Mouse (Mus musculus) adrenal gland, adult 8-10 months (tissue): Measurements from ENCODE around the gene C130050O18Rik. TPM values are rescaled to one million over a fixed set of nuclear protein-coding genes. Genes with fewer than 3 reads are reported as not detected.

ENCODE experiments used
- DNase-seq: peaks from one replicate; pipeline ENCODE4 v3.0.0; 2022
- total RNA-seq, 4 experiments: library from RNA; stranded (reverse); gene quantifications; 2 replicates each; pipeline ENCODE4 v1.2.4; 2022

C130050O18Rik gene
- total RNA-seq, 4 experiments from 2014 or later, result 0.94 to 1.4 (median 1.2) TPM

GRCm38 (mm10) chr5:139397959-139398753, 6.9 kb upstream of the C130050O18Rik start:
- peak; percentile 91 for DNase-seq

GRCm38 (mm10) chr5:139398786-139399185, 6.3 kb upstream of the C130050O18Rik start:
- no peak for DNase-seq

- no peak for DNase-seq
Measured at GRCm38 (mm10) chr5:139399991-139400390, 5.1 kb upstream of the C130050O18Rik start.

- no peak for DNase-seq
Measured at GRCm38 (mm10) chr5:139402106-139402505, 3.0 kb upstream of the C130050O18Rik start.

GRCm38 (mm10) chr5:139403692-139404260, 1.3 kb upstream of the C130050O18Rik start:
- DNase-seq, result no peak

GRCm38 (mm10) chr5:139405478-139405877, 398 bp downstream of the C130050O18Rik start:
- no peak for DNase-seq

- no peak for DNase-seq
Measured at GRCm38 (mm10) chr5:139405953-139406352, 873 bp downstream of the C130050O18Rik start.

GRCm38 (mm10) chr5:139407121-139407885, 2.2 kb downstream of the C130050O18Rik start:
- DNase-seq, result no peak

GRCm38 (mm10) chr5:139408511-139408910, 3.4 kb downstream of the C130050O18Rik start:
- DNase-seq, result no peak

GRCm38 (mm10) chr5:139409412-139409811, 4.3 kb downstream of the C130050O18Rik start:
- peak; percentile 90 for DNase-seq

- DNase-seq, result no peak
Measured at GRCm38 (mm10) chr5:139410056-139410455, 5.0 kb downstream of the C130050O18Rik start.

- DNase-seq, result no peak
Measured at GRCm38 (mm10) chr5:139411117-139411516, 6.0 kb downstream of the C130050O18Rik start.

GRCm38 (mm10) chr5:139411665-139412314, 6.7 kb downstream of the C130050O18Rik start:
- DNase-seq, result no peak

GRCm38 (mm10) chr5:139413545-139413944, 8.5 kb downstream of the C130050O18Rik start:
- no peak for DNase-seq

- no peak for DNase-seq
Measured at GRCm38 (mm10) chr5:139415001-139415400, 9.9 kb downstream of the C130050O18Rik start.

- DNase-seq, result no peak
Measured at GRCm38 (mm10) chr5:139416942-139417341, 11.9 kb downstream of the C130050O18Rik start.

- no peak for DNase-seq
Measured at GRCm38 (mm10) chr5:139417480-139417879, 12.4 kb downstream of the C130050O18Rik start.

GRCm38 (mm10) chr5:139418110-139418509, 13.0 kb downstream of the C130050O18Rik start:
- DNase-seq, result no peak

- no peak for DNase-seq
Measured at GRCm38 (mm10) chr5:139418633-139419032, 13.6 kb downstream of the C130050O18Rik start.

GRCm38 (mm10) chr5:139423026-139423865, 18.2 kb downstream of the C130050O18Rik start, which contains the start of gene Gper1:
Gene Gper1, plus strand, starts transcription at chr5:139423151.
- no peak for DNase-seq

- no peak for DNase-seq
Measured at GRCm38 (mm10) chr5:139425198-139425597, 20.1 kb downstream of the C130050O18Rik start.

GRCm38 (mm10) chr5:139427001-139427400, 21.9 kb downstream of the C130050O18Rik start:
- DNase-seq, result no peak
